Mouse (Mus musculus) right cerebral cortex, postnatal 10 days (tissue): ENCODE measurements at regions not wholly inside any gene's neighbourhood (a gene's known extent, or its start where the extent isn't known, plus 50 kb on each side); places are given as distances from the start of the nearest gene placed in this dataset.

ENCODE experiments used
- DNase-seq, 2 experiments: peaks; one replicate each; pipeline ENCODE4 v3.0.0; 2021; ENCODE audit warnings: low spot score in 2 of 2

- DNase-seq, result no peak
Measured at GRCm38 (mm10) chr6:98613030-98613429, 270.5 kb upstream of the Gm765 start.

GRCm38 (mm10) chr6:98609133-98609532, 266.6 kb upstream of the Gm765 start:
- DNase-seq, result no peak

GRCm38 (mm10) chr6:98606680-98607079, 264.1 kb upstream of the Gm765 start:
- no peak for DNase-seq

GRCm38 (mm10) chr6:98597612-98598011, 255.1 kb upstream of the Gm765 start:
- no peak for DNase-seq

- no peak for DNase-seq
Measured at GRCm38 (mm10) chr6:98590989-98591388, 248.4 kb upstream of the Gm765 start.

- DNase-seq, result no peak
Measured at GRCm38 (mm10) chr6:98588979-98589378, 246.4 kb upstream of the Gm765 start.

- DNase-seq, result no peak
Measured at GRCm38 (mm10) chr6:98584541-98584940, 242.0 kb upstream of the Gm765 start.

GRCm38 (mm10) chr6:98582826-98583225, 240.3 kb upstream of the Gm765 start:
- DNase-seq, result no peak

- no peak for DNase-seq
Measured at GRCm38 (mm10) chr6:98575227-98575626, 232.7 kb upstream of the Gm765 start.

GRCm38 (mm10) chr6:98555702-98556101, 213.1 kb upstream of the Gm765 start:
- no peak for DNase-seq

- no peak for DNase-seq
Measured at GRCm38 (mm10) chr6:98553922-98554321, 211.4 kb upstream of the Gm765 start.

- no peak for DNase-seq
Measured at GRCm38 (mm10) chr6:98551781-98552180, 209.2 kb upstream of the Gm765 start.

GRCm38 (mm10) chr6:98526882-98527440, 184.4 kb upstream of the Gm765 start:
- DNase-seq, result no peak

- peak; percentile 57 to 85 for DNase-seq
Measured at GRCm38 (mm10) chr6:98525286-98525685, 182.7 kb upstream of the Gm765 start.

GRCm38 (mm10) chr6:98524659-98525058, 182.1 kb upstream of the Gm765 start:
- no peak for DNase-seq

- no peak for DNase-seq
Measured at GRCm38 (mm10) chr6:98521526-98521925, 179.0 kb upstream of the Gm765 start.

- DNase-seq, result no peak
Measured at GRCm38 (mm10) chr6:98514826-98515225, 172.3 kb upstream of the Gm765 start.

GRCm38 (mm10) chr6:98514376-98514775, 171.8 kb upstream of the Gm765 start:
- no peak for DNase-seq

- DNase-seq, result no peak
Measured at GRCm38 (mm10) chr6:98513217-98513616, 170.7 kb upstream of the Gm765 start.

GRCm38 (mm10) chr6:98502726-98503125, 160.2 kb upstream of the Gm765 start:
- DNase-seq, result no peak

- no peak for DNase-seq
Measured at GRCm38 (mm10) chr6:98499721-98500120, 157.2 kb upstream of the Gm765 start.

- no peak for DNase-seq
Measured at GRCm38 (mm10) chr6:98486626-98487025, 144.1 kb upstream of the Gm765 start.

GRCm38 (mm10) chr6:98483319-98484123, 141.0 kb upstream of the Gm765 start:
- DNase-seq, result no peak
